Mouse (Mus musculus) T-helper 1 cell (primary cell): ENCODE data around the gene Hist1h3g.
"Not testable (repeated sequence)": the region's sequence is repeated elsewhere in the genome, so short reads cannot be mapped to it uniquely, and the experiment has no call there.

Experiments
- in situ Hi-C: fragments of 300-600 bp; cut with MboI, MseI; formaldehyde crosslinking; loops from one replicate; pipeline ENCODE4 v1.15.1; 2025; ENCODE audit warnings: high pct_unique_total_duplicates

Gene Hist1h3g

GRCm38 (mm10) chr13:23575271-23575851, 40.1 kb downstream of the Hist1h3g start, which contains the start of gene Hist1h3d:
Gene Hist1h3d, plus strand, starts transcription at chr13:23575763.
- in situ Hi-C loops = no loop called here

- in situ Hi-C loops = not testable (repeated sequence)
Measured at GRCm38 (mm10) chr13:23575864-23576313, 40.7 kb downstream of the Hist1h3g start.

- in situ Hi-C loops = no loop called here
Measured at GRCm38 (mm10) chr13:23576351-23576881, 41.2 kb downstream of the Hist1h3g start.

- in situ Hi-C loops = no loop called here
Measured at GRCm38 (mm10) chr13:23576906-23577639, 41.9 kb downstream of the Hist1h3g start.

- in situ Hi-C loops = no loop called here
Measured at GRCm38 (mm10) chr13:23577835-23578234, 42.6 kb downstream of the Hist1h3g start.

GRCm38 (mm10) chr13:23581408-23582218, 46.4 kb downstream of the Hist1h3g start, which contains the start of gene Hist1h4d:
Gene Hist1h4d, plus strand, starts transcription at chr13:23581598.
- in situ Hi-C loops = no loop called here

- in situ Hi-C loops = no loop called here
Measured at GRCm38 (mm10) chr13:23582219-23583056, 47.2 kb downstream of the Hist1h3g start.

- in situ Hi-C loops = no loop called here
Measured at GRCm38 (mm10) chr13:23583387-23584068, 48.3 kb downstream of the Hist1h3g start.

GRCm38 (mm10) chr13:23584331-23584730, 49.1 kb downstream of the Hist1h3g start:
- in situ Hi-C loops = no loop called here

GRCm38 (mm10) chr13:23585029-23585441, 49.8 kb downstream of the Hist1h3g start:
- in situ Hi-C loops = no loop called here
